Mouse (Mus musculus) thymus, adult 18-20 months (tissue): ENCODE results near the gene Slc7a7.
A peak's percentile ranks its signal among the peaks of the same experiment; 100 is the strongest.
"Not testable (repeated sequence)": the region's sequence is repeated elsewhere in the genome, so short reads cannot be mapped to it uniquely, and the experiment has no call there.

ENCODE experiments used
- DNase-seq, 2 experiments: peaks; one replicate each; pipeline ENCODE4 v3.0.0; 2022; ENCODE audit warnings: mixed read lengths in 2 of 2

Slc7a7 gene

DNA sequence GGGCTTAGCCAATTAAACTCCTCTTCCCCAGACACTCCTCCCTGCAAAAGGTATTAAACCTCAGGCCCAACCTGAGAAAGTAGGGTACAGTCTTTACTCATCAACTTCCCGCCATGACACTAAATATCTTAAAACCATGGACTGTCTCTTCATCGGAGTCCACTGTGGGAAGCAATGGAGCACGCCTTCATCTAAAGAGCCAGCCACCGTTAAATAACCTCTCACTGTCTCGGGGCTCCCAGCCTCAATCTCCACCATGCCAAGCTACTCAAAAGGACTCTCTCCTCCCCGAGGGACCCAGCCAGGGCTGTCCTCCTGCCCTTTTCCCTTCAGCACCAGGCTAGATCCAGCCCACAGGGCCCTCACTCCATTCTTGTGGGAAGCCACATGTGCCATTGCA is 47.0 kb downstream of the Slc7a7 start:
- DNase-seq, result no peak

DNA sequence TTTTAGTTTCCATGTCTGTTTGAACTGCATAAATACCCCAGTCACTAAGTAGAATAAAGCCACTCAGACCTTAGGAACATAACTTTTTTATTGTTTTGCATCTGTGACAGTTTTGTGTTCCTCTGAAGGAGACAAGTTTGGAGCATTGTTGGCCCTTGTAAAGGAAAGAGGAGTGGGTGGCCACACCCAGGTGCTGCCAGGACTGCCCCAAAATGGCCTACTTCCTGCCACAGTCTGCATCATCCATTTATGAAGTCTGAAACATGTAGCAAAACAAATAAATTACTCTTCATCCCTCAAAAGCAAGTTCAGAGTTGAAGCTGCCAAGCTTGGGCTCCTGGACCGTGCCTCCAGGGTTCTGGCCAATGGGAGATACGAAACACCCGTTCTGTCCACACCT is 48.2 kb downstream of the Slc7a7 start:
- no peak for DNase-seq

DNA sequence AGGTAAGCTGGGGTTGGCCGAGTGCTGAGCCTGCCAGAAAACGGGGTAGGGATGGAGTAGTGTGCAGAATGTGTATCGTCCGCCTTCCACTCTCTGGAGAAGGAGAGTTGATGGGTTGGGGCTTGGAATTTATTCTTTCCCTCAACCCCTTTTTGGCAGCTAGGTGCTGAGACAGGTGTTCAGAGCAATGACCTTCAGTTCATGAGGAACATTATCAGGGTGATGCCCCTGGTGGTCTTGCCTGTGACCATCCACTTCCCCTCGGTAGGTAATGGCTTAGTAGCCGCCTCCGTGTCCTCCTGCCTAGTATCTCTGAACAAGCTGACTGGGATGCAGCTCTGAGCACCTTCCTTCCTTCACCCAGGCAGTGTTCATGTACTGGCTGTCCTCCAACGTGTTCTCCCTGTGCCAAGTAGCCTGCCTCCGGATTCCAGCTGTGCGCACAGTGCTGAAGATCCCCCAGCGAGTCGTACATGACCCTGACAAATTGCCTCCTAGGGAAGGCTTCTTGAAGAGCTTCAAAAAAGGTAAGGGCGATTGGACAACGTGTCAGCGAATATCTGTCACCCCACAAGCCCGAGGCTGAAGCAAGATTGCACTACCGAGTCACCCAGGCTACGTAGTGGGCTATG is 50.0 kb downstream of the Slc7a7 start:
- no peak for DNase-seq

DNA sequence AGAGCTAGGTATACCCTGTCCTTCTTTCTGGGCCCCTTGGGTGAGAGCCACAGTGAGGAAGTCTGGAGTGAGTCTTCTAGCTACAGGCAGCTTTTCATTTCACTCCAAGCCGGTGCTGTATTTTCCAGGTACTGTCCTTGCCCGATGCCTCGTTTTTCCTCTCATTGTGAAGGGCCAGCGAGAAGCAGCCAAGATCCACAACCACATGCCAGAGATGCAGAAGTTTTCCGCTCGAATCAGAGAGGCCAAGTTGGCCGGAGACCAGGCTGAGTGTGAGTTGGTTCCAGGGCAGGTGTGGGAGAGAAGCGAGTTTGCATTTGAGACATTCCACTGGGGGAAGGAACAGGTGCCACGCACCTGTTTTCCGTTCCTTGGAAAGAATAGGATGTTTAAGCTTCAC is 51.0 kb downstream of the Slc7a7 start:
- no peak for DNase-seq

DNA sequence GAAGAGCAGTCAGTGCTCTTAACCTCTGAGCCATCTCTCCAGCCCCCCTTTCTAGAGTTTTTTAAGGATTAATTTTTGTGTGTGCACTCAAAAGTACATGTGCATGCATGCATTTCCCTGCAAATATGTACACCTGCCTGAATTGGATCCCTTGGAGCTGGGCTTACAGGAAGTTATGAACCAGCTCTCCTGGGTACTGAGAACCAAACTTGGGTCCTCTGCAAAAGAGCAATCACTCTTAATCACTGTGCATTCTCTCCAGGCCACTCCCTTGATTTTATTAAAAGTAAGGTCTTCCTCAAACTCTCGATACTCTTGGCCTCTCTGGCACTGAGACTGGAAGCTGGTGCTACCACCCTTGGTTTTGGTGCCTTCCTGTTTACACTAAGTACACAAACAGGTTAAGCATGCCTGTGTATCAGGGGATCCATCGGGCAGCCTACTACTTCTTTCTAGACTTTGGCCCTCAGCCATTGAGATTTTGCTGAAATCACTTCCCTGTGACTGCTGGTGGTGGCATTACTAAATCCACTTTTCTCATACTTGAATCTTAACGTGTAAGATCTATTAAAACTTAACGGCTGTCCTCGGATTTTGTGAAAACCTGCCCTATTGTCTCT is 52.4 kb downstream of the Slc7a7 start:
- no peak for DNase-seq

DNA sequence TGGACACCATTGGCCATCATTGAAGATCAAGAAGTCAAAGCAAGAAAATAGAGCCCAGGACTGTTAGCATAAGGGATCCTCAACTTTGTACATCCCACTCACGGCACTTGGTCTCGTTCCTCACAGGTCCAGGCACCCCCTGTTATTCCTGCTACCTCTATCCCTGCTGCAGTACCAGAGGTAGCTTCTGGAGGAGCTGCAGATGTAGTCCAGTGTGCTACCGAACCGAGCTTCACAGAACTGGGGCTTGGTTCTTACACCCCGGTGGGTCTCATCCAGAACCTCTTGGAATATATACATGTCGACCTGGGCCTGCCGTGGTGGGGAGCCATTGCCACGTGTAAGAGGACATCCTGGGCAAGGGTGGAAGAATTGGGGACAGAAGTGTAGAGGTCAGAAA is 54.4 kb downstream of the Slc7a7 start:
- DNase-seq, result no peak

DNA sequence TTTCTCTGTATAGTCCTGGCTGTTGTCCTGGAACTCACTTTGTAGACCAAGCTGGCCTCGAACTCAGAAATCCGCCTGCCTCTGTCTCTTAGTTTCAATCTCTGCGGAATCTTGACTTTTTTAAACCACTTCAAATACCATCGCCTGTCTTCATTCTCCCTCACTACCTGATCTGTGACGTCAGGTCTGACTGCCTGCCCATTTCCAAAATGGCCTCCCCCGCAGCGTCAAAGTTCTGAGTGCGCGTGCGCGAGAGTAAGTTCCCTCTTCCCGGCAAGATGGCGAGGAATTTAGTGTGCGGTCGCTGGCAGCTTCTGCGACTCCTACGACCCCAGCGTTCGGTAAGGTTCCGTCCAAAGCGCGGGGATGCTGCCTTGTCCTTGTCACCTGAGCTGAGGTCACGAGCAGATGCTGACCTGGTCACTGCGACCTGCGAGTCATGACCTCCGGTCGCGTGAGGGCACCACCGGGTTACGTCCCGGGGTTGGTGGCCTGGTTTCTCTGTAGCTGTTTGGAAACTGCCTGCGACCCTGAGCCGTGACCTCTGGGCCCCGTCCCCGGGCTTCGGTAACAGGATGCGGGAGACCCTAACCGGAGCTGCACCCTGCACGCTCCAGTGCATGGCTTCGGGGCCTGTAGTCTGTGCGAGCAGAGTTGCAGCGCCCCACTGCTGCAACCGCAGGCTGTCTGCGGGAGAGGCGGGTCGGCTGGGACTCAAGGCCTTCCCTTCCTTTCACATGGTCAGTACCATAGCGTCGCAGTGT is 56.8 kb downstream of the Slc7a7 start, which contains the start of gene Oxa1l:
Oxa1l (plus strand) TSS at position 258 of the 764 bp plus-strand sequence.
- DNase-seq, result peak; percentile 89 to 94

DNA sequence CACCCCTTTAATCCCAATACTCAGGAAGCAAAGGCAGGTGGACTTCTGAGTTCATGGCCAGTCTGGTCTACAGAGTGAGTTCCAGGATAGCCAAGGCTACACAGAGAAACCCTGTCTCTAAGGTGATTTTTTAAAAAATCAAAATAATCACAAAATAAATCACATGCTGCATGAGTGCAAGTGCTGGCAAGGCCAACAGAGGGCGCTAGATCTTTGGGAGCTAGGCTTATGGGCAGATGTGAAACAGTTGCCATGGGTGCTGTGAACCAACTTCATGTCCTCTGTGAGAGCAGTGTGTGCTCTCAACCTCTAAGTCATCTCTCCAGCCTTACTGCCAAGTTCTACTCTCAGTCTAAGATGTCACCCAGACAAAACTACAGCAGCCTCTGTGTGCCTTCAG is 63.2 kb downstream of the Slc7a7 start:
- no peak for DNase-seq

DNA sequence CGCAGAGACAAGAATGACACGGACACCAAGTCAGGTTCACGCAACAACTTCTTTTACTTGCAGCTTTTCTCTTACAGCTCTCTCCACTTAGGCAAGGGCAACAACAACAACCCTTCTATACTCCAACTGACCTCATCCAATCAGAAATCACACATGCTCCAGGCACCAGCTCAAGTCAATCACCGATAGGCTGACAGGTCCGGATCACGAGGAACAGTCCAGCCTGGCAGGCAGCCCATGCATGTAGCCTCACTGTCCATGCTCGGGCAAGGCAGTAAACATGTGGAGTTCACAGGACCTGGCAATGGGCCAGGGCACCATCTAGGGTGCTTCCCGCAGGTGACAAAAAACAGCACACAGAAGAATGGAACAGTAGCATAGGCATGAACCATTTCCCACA is 65.3 kb downstream of the Slc7a7 start:
- no peak for DNase-seq

DNA sequence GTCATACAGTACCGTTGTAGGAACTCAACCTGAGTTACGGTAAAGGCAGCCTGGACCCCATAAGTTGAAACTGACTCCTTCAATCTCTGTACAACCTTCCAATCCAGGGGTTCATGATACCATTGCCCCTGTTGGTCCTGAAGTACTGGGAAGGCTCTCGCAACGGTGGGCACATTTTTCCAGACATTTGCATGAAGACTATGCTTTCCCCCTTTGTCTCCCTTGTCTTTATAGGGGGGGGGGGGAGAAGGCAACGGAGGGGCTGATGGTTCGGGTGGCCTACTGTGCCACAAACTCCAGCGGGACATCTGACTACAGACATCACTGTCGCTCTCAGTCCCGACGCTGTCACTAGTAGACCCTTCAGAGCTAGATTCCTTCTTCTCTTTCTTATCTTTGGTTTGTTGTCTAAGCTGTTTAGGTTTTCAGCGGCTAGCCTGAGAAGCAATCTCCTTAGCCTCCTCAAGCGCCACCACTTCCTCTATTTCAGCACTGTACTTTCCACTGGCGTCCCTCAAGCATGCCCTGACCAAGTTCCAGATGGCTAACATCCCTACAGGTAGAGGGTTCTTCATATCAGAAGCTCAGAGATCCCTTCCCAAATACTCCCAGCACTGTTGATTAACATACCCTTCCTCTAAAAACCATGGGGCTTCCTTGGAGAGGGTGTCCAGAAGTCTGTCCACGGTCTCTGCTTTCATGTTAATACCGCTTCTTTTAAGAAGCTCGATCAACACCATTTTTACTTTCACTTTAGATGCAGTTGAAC is 66.6 kb downstream of the Slc7a7 start:
- not testable (repeated sequence) for DNase-seq

DNA sequence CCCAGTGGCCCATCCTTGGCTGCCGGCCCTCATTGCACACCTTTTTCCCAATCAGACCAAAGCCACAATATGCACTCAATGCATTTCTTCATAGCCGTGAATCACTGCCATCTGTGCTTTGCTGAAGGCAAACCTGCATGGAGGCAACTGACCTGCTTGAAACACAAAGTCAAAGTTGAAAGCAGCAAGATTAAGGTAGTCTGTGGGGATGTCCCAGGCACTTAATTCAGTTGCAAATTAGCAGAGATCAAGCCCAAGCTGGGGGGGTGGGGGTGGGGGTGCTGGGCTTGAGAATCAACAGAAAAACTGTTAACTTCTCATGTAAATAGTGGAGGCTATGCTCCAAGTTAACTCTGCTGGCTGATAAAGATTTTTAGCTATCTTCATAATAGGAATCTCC is 75.8 kb downstream of the Slc7a7 start:
- DNase-seq, result not testable (repeated sequence)

DNA sequence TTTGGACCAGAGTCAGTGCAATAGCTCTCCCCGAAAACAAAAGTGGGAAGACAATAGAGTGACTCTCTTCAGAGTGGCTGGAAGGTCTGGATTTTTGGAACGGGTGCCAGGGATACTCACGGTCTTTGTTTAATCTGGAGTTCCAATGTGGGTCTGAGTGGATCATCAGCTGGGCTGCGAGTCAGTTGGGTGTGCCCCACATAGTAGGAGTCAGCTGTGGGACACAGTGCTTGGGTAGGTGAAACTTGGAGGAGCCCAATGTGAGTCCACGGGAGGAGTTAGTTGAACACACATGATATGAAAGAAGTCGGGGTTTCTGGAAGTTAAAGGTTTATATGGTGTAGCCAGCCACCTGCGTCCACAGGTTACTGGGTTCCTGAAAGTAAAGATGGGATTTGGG is 76.7 kb downstream of the Slc7a7 start:
- no peak for DNase-seq

DNA sequence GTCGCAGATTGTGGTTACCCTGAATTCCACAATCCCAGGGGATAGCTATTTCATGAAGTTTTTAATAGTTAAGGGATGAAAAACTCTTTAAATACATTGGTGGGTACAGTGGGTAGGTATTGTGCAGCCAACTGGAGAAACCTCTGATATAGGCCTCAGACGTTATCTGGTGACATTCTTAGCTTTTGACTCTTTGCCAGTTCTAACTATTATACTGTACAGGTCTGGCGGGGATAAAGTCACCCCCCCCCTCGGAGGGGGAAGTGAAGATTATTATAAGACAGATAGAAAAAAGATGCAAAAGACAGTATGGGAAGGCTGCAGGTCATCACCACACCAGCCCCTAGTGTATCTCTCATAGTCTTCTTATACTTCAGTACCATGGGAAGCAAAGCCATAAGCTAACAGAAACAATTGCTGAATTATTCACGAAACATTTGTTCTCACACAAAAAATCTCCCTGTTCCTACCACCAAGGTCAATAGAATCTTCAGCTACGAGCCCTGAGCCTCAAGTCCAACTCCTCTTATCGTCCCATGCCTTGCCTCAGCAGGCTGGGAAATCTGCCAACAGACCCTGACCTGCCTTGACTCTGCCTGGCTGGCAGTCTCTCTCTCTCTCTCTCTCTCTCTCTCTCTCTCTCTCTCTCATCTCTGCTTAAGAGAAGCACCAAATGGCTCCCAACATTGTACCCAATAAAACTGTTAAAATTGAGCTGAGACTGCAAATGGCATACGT is 84.0 kb downstream of the Slc7a7 start:
- DNase-seq, result no peak

DNA sequence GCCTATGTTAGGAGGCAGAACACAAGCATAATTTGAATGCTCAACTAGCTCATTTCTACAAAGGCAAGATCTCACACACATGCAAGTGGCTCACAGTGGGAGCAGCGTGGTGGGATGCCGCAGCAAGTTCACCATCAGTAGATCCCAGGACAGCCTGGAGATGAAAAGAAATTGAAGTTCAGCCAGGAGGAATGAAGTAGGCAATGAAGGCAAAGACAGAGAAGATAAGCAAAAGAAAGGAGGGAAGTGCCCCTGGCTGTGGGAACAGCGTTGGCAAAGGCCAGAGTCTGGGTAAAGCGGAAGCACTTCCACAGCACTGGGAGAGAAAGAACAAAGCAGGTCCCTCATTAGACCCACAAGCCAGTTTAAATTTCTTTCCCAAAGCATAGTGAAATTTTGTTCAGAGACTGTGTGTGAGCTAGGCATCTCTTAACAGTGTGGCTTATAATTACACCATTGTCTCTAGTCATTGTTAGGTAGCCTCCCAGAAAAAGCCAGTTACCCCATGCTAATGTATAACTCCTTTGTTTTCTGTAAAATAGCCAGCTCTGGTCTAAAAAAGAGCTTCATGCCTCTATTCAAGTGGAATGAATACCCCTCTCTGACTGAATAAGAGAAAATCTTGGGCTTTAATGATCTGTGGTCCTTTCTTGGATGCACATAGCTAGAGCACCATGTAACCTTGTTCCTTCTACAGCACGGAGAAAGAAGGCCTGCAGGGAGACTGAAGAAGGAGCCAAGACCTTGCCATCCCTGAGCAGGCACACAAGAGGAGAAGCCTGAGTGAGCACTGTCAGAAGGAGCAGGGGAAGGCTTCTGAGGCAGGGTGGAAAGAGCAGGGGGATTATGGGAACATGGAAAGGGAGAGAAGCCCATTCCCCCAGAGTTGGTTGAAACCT is 85.2 kb downstream of the Slc7a7 start:
- no peak for DNase-seq

DNA sequence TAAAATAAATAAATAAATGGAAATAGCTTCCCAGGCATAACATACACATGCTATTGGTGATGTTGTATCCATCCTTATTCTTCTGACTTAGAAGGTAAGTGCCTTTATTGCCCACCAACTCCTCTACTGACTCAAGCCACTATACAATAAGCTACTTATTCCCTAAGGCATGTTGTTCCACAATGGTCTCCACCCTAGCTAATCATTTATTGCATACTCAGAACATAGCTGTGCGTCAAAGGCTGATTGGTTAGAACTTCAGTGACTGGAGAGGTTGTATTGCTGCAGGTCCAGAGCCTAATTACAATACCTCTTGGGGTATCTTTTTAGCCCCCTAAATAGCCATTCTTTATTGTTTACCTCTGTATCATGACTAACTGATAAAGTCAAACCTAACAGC is 86.4 kb downstream of the Slc7a7 start:
- no peak for DNase-seq

DNA sequence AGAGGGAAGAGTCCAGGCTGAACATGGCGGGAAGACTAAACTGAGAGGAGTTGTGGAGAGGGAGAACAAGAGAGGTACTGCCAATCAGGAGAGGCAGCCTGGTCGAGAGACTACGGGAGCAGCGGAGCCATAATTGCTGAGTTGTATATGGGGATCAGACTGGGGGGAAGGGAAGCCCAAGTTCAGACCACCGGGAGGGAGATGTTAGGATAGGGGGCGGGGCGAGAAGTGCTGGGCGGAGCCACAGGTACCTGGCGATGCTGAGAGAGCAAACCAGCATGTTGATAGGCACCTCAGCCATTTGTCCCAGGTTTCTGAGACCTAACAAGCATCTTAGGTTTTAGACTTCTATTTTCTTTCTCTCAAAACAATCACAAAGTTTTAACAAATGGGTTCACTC is 88.4 kb downstream of the Slc7a7 start:
- no peak for DNase-seq

DNA sequence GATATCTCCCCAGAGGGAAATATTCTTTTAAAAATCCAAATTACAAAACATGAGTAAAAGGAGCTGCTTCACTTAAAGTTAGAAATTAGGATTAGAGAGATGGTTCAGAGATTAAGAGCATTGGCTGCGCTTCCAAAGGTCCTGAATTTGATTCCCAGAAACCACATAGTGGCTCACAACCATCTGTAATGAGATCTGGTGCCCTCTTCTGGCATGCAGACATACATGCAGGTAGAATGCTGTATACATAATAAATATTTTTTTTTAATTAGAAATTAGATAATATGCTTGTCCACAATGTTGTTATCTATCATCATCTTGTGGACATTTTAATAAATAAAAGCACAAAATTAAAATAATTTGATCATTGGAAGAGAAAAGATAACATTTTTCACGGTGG is 89.0 kb downstream of the Slc7a7 start:
- DNase-seq, result no peak

DNA sequence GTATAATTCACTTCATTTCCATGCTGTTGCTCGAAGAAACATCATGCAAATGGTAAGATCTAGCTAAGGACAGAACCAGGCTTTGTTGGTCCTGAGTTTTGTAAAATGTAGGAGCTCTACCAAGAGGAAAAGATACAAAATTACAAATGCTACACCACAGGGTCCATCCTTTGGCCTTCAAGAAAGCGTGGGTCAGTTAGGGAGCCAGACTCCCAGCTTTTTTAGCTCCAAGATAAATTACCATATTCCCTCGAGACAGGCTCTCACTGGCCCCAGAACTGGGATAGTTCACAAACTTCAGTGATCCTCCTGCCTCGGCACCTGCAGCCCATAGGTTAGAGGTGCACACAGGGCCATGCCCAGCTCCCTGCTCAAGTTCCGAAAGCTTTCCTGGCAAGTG is 93.1 kb downstream of the Slc7a7 start:
- DNase-seq, result no peak

DNA sequence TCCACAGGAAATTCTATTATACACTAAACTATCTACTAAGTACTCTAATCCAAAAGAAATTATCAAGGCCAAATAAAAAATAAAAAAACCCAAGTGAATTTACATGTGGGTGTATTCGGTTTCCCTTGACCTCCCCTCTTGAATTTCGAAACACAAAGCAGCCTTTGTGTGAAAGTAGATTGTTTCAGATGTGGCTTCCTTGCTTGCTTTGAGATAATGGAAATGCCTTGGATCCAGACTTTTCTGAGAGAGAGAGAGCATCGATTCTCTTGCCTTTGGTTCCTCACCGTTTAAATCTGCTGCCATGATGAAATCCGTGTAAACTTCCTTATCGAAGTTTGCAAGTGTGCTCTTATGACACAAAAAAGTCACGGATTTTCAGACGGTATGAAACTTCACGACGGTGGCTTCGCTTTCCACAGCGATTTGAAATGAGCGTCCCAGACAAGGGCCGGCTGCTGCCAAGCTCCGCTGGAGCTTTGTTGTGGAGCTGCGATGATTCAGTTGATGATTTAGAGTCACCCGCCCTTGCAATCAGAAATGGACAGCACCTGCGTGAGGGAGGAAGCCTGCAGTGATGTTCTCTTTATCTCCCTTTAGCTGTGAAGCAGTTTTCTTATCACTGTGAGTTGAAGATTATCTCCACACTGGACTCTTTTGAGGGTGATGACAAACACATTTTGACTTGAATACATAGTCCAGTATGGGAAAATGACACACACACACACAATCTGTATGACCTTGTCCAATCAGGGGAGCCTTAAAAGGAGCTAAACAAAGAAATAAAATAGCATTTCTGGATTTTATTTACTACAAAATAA is 95.8 kb downstream of the Slc7a7 start:
- no peak for DNase-seq
